Mouse (Mus musculus) right cerebral cortex, postnatal 4 days (tissue): ENCODE results near the gene Smim20.
A peak's percentile ranks its signal among the peaks of the same experiment; 100 is the strongest.

Source experiments
- DNase-seq: peaks from one replicate; pipeline ENCODE4 v3.0.0-alpha.2; 2022

Gene Smim20

DNA sequence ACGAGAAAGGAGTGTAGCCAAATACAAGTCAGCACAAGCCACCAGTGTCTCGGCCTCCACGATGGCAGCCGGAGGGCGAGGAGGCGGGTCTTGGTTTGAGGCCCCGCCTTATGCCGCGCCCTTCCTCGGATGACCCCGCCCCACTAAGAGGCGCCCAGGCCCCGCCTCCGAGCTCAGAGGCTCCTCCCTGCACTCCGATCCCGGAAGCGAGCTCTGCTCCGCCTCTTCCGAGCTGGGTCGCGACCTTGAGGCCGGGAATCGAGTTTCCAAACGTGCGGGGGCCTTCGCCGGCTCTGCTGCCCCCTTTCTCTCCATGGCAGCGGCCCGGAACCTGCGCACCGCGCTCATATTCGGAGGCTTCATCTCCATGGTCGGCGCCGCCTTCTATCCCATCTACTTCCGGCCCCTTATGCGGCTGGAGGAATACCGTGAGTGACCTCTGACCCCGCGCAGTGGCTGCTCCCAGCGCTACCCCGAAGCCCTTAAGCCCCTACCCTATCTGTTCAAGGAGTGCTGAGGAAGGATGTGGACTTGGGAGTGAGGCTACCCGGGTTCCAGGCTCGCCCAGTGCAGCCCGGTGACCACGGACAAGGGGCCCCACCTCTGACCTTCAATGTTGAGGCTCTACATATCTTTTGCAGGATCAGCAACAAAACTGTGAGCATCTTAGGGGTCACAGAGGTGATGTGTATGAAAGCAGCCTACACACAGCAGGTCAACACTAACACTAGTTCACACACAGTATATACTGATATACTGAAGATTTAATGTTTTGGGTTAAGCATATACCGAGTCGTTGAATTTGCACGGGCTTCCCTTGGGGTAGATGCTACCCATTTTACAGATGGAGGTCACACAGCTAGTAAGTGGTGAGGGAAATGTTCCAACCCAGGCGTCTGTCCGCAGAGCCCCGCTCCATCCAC, at the start of gene Smim20:
Gene Smim20 (plus strand): TSS at position 153 of the 923 bp plus-strand sequence.
- DNase-seq = peak; percentile 75

DNA sequence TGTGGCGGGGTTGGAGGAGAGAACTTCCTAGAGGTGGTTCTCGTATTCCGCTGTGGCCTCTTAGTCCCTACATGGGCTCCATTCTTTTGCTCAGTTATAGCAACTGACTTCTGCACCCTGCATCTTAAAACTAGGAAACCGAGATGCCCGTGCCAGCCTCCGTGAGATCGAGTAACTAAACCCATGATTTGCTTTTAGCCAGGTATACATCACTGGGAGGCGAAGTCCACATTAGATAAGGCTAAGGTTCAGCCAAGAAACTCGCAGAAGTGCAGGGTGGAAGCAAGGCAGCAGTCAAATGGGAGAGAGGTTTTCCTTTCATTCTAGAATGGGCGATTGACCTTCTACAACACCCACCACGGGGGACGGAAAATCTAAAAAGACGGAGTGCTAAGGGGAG, 41.4 kb upstream of the Smim20 start:
- DNase-seq = no peak

DNA sequence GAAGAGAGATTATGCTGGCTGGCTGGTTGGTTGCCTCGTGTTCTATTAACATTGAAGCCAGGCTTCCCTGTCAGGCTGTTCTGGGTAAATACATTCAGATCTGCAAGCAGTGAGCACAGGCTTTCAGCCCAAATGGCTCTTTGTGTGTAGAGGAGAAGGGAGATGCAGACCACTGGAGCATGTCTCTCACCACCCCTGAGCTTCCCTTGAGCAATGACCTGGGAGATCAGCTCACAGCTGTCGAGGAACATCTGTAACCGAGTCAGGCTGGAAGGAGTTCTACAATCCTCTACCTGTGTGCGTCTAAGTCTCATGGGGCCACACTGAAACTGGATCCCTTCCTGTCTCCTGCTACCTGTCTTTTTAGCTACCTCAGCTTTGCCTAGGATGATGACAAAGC, 36.3 kb upstream of the Smim20 start:
- no peak for DNase-seq

DNA sequence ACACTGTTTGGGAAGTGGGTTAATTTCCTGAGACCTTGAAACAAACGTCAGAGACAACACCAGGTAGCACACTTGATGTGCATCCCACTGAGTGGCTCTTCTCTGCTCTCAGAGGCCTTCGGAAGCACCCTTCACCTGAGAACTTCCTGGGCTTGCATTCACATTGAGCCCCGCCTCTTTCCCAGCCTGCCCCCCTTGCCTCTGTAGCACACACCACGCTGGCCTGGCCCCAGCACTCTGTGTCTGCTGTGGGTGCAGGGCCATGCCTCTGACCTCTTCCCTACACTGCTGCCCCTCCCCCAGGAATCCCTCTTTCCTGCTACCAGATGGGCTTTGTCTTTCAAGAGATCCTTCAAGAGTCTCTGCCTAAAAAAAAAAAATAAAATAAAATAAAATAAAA, 31.3 kb upstream of the Smim20 start:
- DNase-seq = no peak

DNA sequence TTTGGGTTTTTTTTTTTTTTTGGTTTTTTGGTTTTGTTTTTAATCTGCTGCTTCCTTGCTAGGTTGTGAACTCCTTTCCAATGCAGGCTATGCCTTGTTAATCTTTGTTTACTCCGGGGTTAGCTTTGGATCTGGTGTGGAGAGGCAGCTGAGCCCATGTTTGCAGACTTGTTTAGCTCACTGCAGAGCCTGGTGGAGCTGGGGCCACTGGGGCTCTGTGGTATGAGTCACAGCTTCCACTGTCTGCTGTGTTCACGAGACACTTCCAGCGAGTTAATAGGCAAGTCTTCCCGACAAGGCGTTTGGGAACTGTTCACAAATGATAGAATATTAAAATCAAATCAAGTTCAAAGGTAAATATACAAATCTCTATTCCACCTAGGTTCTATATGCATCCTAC, 30.7 kb upstream of the Smim20 start:
- no peak for DNase-seq

DNA sequence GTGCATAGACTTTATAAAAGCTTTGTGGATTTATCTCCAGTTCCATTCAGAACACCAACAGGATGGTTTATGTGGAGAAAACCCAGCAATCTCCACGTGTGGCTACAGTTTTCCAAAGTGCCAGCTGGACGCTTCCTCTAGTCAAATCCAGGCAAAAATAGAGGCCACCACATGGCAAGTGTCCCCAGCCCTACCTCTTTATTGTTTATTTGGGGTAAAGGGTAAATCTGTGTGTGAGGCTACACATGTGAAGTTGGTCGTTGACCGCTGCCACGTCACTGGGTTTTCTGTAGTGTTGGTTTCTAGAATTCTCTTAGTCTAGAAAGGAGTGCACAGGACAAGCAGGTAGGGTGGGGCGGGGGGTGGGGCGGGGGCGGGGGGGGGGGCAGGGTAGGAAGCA, 30.1 kb upstream of the Smim20 start:
- no peak for DNase-seq

DNA sequence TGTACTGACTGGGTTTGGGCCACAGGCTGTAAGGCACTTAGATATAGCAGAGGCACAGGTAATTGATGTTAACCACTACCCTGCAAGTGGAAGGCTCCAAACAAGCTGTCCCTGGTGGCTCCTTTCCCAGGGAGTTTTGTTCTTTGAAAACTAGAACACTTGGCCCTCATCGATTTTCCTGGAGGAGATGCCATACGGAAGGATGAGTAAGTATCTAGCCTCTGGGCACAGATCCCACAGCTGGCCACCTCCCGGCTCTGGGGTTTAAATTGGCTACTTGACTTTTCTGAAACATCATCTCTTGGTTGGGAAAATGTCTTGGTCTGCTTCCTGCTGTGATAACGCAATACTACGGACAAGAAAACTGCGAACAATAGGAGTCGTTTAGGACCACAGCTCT, 28.1 kb upstream of the Smim20 start:
- DNase-seq = no peak

DNA sequence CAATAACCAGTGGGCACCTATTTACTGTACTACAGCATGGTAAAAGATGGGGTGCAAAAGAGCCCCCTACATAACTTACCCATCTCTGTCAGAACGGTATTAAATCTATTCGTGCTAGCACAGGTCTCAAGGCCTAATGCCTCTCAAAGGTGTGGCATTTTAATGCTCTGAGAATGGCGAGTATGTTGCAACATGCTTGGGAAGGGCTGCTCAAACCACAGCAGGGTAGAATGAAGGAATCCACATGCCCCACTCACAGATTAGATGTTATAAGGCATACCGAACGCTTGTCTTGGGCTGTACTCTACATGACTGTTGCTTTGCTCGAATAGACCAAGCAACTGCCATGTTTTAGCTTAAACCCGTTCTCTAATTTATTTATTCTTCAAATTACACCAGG, 27.7 kb upstream of the Smim20 start:
- no peak for DNase-seq

DNA sequence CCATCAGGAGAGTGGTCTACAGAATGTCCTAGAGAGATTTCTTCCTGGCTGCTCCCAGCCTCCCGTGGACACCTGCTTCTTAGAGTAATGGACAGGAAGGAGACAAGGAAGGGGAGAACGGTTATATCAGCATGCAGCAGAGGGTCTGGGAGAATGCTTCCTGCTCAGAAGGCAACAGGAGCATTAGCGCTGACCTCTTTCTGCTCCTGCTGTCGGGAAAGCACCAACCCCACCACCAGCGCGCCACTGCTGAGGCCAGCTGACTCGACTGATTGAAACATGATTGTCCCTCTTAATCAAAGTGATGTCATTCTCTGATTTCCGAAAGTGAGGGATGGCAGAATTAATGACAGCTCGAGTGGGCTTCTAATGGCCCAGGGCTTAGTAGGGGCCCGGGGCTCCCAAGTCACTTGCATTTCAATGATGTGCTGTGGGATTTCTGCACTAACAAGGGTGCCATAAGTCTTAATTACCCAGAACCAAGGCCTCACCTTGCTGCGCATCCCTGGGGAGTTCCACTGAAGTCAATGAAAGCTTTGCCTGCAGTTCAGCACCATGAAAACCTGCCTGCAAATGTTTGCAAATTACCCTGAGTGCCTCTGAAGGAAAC, 26.9 kb upstream of the Smim20 start:
- DNase-seq = no peak

DNA sequence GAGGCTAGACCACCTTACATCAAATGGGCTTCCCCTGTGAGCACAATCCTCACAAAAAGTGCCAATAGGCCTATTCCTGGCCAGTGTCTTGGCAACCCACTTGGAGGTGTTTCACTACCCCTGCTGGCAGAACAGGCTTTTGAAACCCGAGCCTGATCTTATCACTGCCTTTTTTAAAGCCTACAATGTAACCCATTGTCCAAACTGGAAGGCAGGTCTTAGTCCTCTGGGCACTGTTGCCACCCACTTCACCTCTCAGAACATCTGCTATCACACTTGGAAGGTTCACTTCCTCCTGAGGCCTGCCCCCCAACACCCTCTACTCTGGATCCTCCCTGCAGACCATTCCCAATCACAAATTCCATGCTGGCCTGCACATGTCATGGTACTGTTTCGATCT, 25.8 kb upstream of the Smim20 start:
- no peak for DNase-seq

DNA sequence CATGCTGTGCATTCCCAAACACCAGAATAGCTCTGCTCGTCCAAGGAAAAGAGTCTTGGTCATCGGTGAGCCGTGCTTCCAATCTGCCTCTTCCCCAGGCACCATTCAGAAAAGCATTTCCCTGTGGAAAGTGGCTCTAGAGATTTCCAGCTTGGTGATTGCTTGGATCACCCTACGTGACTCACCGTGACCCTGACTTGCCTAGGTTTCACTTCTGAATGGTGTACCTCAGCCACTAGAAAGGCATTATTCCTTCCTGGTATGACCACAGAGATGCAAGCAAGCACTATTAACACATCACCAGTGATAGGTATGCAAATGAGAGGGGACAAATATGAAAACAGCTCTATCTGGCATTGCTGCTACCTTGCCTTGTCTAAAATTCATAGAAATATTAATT, 24.9 kb upstream of the Smim20 start:
- no peak for DNase-seq

DNA sequence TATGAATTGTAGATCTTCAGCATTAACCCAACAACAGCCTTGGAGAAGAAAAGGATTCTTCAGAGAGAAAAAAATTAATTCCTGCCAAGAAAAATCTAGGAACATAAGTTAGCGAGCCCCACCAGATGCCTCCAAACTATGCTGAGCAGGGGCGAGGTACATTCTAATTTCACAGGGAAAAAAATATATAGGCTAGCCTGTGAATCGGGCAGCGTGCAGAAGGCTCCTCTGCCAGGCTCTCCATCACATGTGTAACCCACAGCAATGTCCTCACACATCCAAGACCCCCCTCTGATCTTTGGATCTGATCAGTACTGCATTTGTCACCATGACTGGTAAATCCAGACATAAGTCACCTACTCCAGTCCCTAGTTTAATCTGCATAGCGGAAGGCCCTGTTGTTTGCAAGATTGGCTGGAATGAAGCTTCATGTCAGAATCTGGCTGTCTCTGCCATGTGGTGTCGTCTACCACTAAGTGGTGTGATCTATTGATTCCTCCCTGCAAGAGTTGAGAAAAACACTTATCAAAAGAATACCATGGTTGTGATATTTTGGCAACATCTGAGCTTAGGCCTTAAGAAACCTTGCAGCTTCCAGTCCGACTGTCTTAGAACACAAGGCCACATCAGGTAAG, 23.9 kb upstream of the Smim20 start:
- no peak for DNase-seq

DNA sequence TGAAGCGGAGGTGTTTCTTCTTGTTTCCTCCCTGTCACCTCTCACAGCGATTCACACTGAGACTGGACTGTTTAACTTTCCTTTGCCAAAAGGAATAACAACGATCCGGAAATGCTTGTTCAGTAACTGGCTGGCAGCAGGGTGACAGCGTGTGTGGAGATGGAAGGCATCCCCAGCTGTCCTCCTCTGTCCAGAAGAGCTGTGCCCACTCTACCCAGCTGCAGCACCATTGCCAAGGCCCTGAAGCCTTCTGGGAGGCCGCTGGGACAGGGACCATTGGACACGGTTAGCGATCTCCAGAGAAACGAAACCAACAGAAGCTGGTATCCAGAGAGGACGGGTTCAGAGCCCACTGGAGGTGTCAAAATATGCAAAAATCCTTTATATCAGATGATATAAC, 22.9 kb upstream of the Smim20 start:
- DNase-seq = no peak

DNA sequence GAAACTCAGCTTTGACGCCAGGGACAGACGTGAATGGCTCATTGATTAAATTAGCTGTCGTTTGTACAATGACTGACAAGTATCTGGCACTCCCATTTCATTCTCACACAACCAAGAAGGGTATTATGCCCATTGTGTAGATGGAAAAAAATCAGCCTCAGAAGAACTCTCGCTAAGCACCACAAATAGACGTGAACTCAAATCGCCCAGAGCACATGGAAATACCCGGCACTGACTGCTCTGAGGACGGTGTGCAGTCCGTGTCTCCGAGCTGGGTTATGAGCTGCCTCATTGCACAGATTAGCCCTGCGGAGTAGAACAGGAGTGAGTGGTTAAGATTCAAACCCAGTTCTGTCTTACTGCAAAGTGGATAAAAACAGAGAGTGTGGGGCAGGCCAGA, 18.4 kb upstream of the Smim20 start:
- DNase-seq = no peak

DNA sequence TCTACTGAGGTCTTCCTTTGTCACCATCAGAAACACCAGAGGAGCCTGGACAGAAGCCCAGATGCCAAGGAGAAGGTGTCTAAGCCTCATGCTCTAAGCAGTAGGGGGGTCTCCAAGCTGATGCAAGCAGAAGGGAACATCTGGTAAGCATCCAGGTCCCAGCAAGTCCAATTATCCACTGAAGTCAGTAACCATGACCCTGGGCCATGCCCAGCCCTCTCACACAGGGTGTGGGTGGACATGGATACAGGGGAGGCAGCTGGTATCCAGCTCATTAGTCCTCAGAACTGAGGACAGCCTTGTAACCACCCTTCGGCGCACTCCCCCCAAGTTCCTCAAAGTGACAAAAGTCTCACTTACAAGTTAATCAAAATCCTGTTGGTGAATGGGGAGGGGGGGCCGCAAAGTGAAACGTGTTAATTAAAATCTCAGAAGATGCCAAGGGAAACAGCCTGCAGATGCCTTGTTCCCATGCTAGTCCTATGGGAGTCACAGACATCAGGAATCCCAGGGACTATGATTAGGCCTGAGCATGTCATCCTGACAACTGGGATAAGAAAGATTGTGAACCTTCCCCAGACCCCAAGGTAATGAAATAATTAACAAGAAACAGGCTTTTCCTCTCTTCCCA, 17.3 kb upstream of the Smim20 start:
- no peak for DNase-seq

DNA sequence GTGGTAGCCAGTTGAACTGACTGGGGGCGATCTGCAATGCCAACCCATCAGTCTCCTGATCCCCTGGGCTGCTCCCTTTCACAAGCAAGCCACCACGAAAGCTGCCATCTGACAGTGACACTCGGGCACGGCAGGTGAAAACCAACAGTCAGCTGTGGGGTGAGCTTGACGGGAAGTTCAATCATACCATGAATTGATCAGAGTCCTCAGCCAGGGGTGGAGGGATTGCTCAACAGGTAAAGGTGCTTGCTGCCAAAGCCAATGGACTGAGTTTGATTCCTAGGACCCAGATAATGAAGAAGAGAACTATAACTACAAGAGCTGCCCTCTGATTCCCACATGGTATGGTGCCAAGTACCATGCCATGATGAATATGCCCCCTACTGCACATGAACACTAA, 12.7 kb upstream of the Smim20 start:
- no peak for DNase-seq

DNA sequence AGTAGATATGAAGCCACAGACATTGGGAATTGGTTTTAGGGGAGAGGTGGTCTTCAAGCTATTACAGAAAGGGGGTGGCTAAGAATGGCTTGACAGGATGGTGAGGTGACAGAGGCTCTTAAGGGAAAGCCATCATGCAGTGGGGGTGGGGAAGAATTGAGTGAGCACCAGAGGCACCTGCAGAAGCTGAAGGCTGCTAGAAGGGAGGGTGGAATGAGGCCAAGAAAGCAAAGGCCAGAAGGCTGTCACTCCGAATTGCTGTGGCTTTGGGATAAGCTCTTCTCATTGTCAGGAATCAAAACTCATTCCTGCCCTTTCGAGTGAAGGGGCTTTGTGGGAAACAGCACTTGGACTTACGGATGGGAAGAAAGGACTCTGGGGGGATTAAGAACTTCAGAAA, 12.1 kb upstream of the Smim20 start:
- no peak for DNase-seq

DNA sequence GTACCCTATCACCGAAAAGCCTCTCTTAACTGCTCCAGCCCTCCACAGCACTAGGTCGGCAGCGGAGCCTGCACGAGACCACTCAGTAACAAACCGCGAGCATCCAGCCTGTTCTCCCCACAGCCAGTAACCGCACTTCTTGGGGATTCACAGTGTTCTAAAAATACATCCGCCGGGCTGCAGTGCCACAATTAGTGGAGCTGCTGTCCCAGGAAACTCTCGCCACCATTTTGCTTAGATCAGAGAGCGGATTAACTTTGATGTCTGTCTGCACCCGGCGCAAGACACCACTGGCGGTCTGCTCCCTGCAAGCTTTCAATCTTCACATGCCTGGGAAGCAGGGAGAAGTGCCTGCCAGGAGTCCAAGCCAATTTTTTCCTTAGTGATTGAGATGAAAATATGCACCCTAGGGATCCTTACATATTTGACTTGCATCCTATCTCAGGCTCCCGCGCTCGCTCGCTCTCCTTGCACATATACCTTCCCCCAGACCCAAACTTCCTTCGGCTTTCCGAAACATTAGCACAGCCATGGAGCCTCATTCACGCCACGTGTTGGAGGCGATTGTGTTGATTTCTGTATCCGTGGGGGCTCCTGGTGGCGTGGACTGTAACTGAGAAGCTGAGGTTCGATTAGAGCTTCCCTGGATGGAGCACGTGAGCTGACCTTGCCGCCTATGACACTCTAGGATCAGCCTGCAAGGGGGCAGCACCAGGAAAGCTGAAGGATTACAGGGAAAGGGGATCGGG, 8.7 kb upstream of the Smim20 start:
- DNase-seq = peak; percentile 45

DNA sequence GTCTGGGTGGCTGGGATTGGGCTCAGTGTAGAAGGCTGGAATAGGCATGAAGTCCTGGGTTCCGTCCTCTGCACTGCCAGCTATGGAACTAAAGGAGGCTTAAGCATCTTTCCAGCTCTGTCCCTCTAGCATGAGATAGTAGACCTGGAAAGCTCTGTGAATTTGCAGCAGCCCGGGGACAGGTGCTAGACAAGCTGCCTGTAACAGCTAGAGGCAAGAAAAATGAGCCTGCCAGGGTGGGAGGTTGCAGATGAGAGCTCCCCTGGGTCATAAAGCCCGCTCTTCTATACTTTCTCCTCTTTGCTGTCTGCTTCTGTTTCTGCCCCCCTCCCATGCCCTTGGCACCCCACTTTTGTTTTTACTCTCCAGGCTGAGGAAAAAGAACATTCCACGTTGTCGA, 7.0 kb upstream of the Smim20 start:
- DNase-seq = no peak

DNA sequence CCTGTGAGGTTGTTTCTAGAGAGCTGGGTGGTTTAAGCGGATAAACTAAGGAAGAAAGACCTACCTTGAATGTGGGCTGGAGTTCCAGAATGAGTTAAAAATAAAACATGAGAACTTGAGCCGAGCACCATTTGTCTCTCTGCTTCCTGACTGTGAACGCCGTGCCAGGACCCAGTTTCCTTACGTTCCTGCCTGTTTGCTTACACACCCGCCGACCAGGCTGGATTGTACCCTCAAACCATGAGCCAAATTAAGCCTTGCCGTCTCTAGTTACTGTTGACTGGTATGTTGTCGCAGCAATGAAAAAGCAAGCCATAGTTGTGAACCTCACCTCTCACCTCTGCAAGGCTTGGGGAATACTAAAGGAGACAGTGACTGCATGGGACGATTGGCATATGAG, 4.9 kb upstream of the Smim20 start:
- no peak for DNase-seq

DNA sequence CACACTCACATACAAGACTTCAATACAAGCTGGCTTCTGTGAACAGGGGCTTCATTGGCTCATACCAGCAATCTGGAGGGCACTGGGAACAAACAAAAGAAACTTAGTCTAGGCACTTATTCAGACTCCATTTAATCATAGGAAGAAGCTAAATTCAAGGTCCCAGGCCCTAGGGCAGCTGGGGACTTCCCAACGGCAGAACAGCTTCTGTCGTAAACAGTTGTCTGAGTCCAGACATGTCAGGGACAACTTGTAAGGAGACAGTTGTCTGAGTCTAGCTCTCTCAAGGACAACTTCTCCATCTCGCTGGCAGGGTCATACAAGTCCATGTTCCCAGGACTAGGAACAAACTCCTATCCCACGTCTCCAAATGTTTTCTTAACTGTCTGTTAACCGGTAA, 2.8 kb upstream of the Smim20 start:
- DNase-seq = no peak

DNA sequence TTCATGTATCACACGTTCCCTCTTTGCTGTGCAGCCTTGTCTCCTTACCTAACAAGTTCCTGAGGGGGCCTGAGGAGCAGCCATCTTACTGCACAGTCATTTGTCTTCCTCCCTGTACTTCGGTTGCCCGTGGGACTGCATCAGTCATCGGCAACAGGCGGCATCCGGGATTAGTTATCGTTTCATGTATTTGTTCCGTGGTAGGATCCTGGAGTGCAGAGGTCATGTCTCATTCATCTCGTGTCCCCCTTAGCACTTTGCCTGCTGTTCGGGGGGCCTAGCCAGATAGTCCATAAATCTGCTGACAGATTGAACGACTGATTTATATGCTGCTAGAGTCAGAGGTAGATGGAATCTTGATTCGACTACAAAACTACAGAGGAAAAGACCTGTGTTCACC, 1.1 kb upstream of the Smim20 start:
- no peak for DNase-seq

DNA sequence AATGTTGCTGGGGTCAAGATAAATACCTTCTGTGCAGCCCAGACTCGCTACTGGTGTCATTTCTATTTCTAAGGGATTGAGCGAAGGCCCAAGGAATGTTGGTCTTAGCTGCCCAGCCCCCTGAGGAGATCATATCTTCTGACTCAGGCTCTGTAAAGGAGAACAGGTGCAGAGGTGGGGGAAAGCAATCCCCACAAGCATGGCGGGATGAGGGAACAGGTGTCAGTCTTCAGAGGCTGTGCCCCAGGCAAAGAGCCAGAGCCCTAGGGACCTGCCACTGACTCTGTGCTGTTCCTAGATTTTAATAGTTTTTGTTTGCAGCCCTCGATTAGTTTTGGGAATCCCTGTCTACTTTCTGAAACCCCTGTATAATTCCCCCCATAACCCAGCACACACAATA, 702 bp upstream of the Smim20 start:
- no peak for DNase-seq
